Mouse (Mus musculus) hindbrain, embryonic 10.5 days (tissue): ENCODE measurements at regions not wholly inside any gene's neighbourhood (a gene's known extent, or its start where the extent isn't known, plus 50 kb on each side); places are given as distances from the start of the nearest gene placed in this dataset.

Source experiments
- DNase-seq: peaks from one replicate; pipeline ENCODE4 v3.0.0-alpha.2; 2017; ENCODE audit warnings: low spot score
- H3K27ac ChIP-seq: fragments of 300-500 bp; sonication (generic); 2 replicates; pipeline ENCODE4 v1.5.1; 2016; ENCODE audit warnings: mild to moderate bottlenecking, moderate library complexity
- H3K27me3 ChIP-seq: fragments of 300-500 bp; sonication (generic); 2 replicates; pipeline ENCODE4 v1.6.1; 2016; ENCODE audit warnings: mild to moderate bottlenecking; ENCODE audit not compliant: poor library complexity, insufficient read depth, severe bottlenecking
- H3K36me3 ChIP-seq: fragments of 300-500 bp; sonication (generic); 2 replicates; pipeline ENCODE4 v1.6.1; 2016; ENCODE audit warnings: mild to moderate bottlenecking, moderate library complexity
- H3K4me1 ChIP-seq: fragments of 300-500 bp; sonication (generic); replicated peaks from 2 replicates; pipeline ENCODE4 v1.6.1; 2016; ENCODE audit warnings: mild to moderate bottlenecking
- H3K4me3 ChIP-seq: fragments of 300-500 bp; sonication (generic); 2 replicates; pipeline ENCODE4 v1.5.1; 2016; ENCODE audit warnings: mild to moderate bottlenecking, moderate library complexity
- H3K9me3 ChIP-seq: fragments of 300-500 bp; sonication (generic); 2 replicates; pipeline ENCODE4 v1.6.1; 2016; ENCODE audit warnings: mild to moderate bottlenecking, moderate library complexity
- WGBS: fragments of 180-500 bp; shearing (Covaris S2); methylation state at CpG from one replicate; pipeline ENCODE4 v1.1.7; 2016; 5-methylcytosine and 5-hydroxymethylcytosine counted together

DNA sequence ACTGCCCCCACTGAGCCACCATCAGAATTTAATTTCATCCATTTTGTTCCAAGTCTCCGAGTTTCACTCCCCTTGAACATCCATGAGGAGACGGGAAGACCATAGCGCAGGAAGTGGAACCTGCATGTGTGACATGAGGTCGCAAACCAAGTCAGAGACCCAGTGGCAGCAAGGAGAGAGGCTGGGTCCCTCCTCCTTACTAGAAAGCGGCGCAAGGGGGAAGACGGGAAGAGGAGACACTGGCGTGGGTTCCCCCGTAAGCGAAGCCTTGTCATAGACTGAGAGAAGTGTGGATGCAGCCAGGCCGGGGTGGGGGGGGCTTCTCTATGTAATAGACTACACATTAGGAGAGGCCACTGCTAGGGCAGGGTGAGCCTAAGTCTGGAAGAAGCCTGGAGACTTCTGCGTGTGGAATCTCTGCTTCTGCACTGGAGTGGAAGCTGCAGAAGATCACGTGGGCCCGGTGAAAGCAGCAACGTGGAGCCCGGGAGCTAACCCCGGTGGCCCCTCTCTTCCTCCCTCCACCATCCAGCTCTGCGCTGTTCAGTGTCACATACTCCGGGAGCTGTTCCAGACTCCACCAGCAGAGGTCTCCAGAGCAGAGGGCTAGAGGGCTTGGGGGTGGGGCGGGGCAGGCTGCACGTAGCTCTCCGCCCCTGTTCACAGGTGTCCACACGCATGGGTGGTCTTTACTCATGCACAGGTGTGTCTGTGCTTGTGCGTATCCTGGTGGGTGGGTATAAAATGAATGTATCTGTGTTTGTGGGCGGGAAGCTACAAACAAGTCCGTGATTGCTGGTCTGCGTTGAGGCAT, 159.4 kb downstream of the Zfp36l2 start:
- Histone ChIP-seq H3K9me3 (peaks cover 12% of the 10 kb centered on the region; the same call in 1 of the 2 replicates), H3K27me3 (peaks cover 35% of the 10 kb centered on the region), H3K27ac (peak overlapping the region; percentile 81), H3K36me3 (no peaks in the 10 kb centered on the region), H3K4me1 (peaks cover 58% of the 10 kb centered on the region), H3K4me3 (peak overlapping the region; percentile 36)
- WGBS = 24% methylated on average over 27 of the region's 27 CpGs
- peak; percentile 91 for DNase-seq

GRCm38 (mm10) chr17:84027275-84027674, 160.5 kb downstream of the Zfp36l2 start:
- WGBS = 50% methylated on average over 9 of the region's 9 CpGs
- DNase-seq = no peak
- peaks cover 12% of the 10 kb centered on the region; the same call in 1 of the 2 replicates for H3K9me3 ChIP-seq
- H3K27ac ChIP-seq = 0 out of 2 replicates have a peak overlapping the region, but pooled peaks have one; percentile 71
- H3K4me3 ChIP-seq = no peak overlapping the region
- peaks cover 54% of the 10 kb centered on the region for H3K4me1 ChIP-seq
- H3K27me3 ChIP-seq = peaks cover 29% of the 10 kb centered on the region
- no peaks in the 10 kb centered on the region for H3K36me3 ChIP-seq

GRCm38 (mm10) chr17:84026110-84026509, 161.6 kb downstream of the Zfp36l2 start:
- H3K27me3 ChIP-seq = peaks cover 27% of the 10 kb centered on the region
- DNase-seq = peak; percentile 36
- peaks cover 12% of the 10 kb centered on the region; the same call in 1 of the 2 replicates for H3K9me3 ChIP-seq
- peaks cover 45% of the 10 kb centered on the region for H3K4me1 ChIP-seq
- H3K36me3 ChIP-seq = no peaks in the 10 kb centered on the region
- H3K27ac ChIP-seq = peak overlapping the region; percentile 71
- WGBS = 22% methylated on average over 9 of the region's 9 CpGs
- H3K4me3 ChIP-seq = no peak overlapping the region

GRCm38 (mm10) chr17:84022358-84022757, 165.4 kb downstream of the Zfp36l2 start:
- no peaks in the 10 kb centered on the region for H3K36me3 ChIP-seq
- no peak overlapping the region for H3K4me3 ChIP-seq
- DNase-seq = no peak
- H3K27ac ChIP-seq = no peak overlapping the region
- H3K4me1 ChIP-seq = peaks cover 19% of the 10 kb centered on the region
- peaks cover 10% of the 10 kb centered on the region; the same call in 1 of the 2 replicates for H3K9me3 ChIP-seq
- H3K27me3 ChIP-seq = peaks cover 13% of the 10 kb centered on the region; the same call in 1 of the 2 replicates
- 91% methylated on average over 7 of the region's 7 CpGs for WGBS

GRCm38 (mm10) chr17:84018817-84019216, 168.9 kb downstream of the Zfp36l2 start:
- H3K27ac ChIP-seq = no peak overlapping the region
- no peak overlapping the region for H3K4me3 ChIP-seq
- no peak for DNase-seq
- H3K36me3 ChIP-seq = no peaks in the 10 kb centered on the region
- peaks cover 3% of the 10 kb centered on the region; the same call in 1 of the 2 replicates for H3K9me3 ChIP-seq
- WGBS = 66% methylated on average over 1 of the region's 1 CpGs
- no peaks in the 10 kb centered on the region for H3K4me1 ChIP-seq
- no peaks in the 10 kb centered on the region for H3K27me3 ChIP-seq

GRCm38 (mm10) chr17:84017891-84018290, 169.9 kb downstream of the Zfp36l2 start:
- Histone ChIP-seq H3K27ac (no peak overlapping the region), H3K9me3 (no peaks in the 10 kb centered on the region), H3K36me3 (no peaks in the 10 kb centered on the region), H3K27me3 (no peaks in the 10 kb centered on the region), H3K4me3 (no peak overlapping the region), H3K4me1 (no peaks in the 10 kb centered on the region)
- no peak for DNase-seq
- 87% methylated on average over 4 of the region's 4 CpGs for WGBS

DNA sequence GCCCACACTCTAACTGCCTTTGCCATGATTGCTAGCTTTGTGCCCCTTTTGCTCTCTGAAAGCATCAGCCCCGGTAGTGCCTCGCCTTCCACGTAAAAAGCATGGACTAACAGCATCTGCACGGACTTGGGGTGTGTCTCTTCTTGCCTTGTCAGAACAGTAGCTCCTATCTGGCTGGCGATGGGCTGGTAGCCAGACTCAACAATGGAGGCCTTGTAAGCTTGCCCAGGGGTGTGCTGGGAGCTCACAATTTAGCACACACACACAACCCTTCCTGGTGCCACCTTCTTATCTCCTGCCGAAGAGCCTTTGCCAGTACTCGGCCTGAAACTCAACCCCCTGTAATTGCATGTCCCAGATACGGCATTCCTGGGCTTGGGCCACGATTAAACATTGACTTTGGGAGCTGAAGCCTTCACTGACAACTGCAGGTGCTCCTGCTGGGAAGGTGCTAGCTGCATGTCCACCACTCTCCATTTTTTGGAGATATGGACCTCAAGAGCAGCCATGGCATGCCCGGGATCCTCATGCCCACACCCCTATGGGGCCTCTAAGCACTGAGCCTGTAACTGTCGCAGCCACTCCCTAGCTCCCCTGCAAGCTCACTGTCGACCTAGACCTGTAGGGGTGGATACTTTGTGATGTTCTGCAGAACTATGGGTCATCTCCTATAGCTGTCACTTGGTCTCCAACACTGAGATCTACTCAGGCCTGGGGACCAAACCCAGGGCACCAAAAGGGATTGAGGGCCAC, 166.7 kb upstream of the Haao start:
- no peak overlapping the region for H3K27ac ChIP-seq
- 89% methylated on average over 12 of the region's 12 CpGs for WGBS
- no peak overlapping the region for H3K4me3 ChIP-seq
- no peaks in the 10 kb centered on the region for H3K36me3 ChIP-seq
- DNase-seq = no peak
- H3K4me1 ChIP-seq = peaks cover 12% of the 10 kb centered on the region
- no peaks in the 10 kb centered on the region for H3K27me3 ChIP-seq
- no peaks in the 10 kb centered on the region for H3K9me3 ChIP-seq

GRCm38 (mm10) chr17:84010492-84011060, 162.8 kb upstream of the Haao start:
- 88% methylated on average over 3 of the region's 3 CpGs for WGBS

DNA sequence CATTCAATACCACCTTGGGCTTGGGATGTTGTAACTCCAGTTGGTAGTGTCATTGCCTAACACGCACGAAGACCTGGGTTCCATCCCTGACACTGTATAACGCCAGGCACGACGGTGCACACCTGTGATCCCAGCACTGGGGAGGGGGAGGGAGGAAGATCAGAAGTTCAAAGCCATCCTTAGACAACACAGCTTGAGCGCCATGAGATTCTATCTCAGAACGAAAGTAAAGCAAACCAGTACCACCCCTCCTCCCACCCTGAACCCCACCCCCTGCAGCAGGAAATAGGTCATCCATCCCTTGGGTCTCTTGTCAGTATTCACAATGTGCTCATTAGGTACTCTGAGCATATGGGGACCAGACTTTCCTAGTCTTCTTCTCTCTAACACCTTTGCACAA, 162.2 kb upstream of the Haao start:
- Histone ChIP-seq H3K9me3 (no peaks in the 10 kb centered on the region), H3K27me3 (peaks cover 4% of the 10 kb centered on the region; the same call in 1 of the 2 replicates), H3K4me3 (no peak overlapping the region), H3K4me1 (peaks cover 26% of the 10 kb centered on the region), H3K36me3 (no peaks in the 10 kb centered on the region), H3K27ac (peak overlapping the region; percentile 79)
- WGBS = 88% methylated on average over 7 of the region's 7 CpGs
- no peak for DNase-seq

More at GRCm38 (mm10) chr17:84010492-84011060, 162.8 kb upstream of the Haao start:
- peaks cover 26% of the 10 kb centered on the region for H3K4me1 ChIP-seq
- no peaks in the 10 kb centered on the region for H3K36me3 ChIP-seq
- DNase-seq = no peak
- no peaks in the 10 kb centered on the region for H3K9me3 ChIP-seq
- peak overlapping the region; percentile 64 for H3K27ac ChIP-seq
- H3K27me3 ChIP-seq = no peaks in the 10 kb centered on the region
- H3K4me3 ChIP-seq = no peak overlapping the region

DNA sequence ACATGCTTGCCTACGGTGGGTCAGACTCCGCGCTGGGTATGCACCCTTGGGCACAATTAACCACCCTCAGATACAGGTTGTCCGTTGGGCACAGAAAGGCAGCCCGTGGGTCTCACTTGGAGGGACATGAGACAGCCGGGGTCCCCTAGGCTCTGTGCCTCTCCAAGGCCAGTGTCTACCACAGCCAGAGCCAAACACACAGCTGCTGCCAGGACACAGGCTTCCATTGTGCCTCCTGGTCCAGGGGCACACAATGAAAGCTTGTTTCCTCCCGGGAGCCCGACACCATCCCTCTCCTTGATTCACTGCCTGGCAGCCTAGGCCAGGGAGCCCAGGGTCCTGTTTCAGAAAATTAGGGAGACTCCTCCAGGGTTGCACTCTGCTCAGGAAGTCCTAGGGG, 161.4 kb upstream of the Haao start:
- 70% methylated on average over 8 of the region's 8 CpGs for WGBS
- Histone ChIP-seq H3K27me3 (peaks cover 8% of the 10 kb centered on the region; the same call in 1 of the 2 replicates), H3K9me3 (no peaks in the 10 kb centered on the region), H3K36me3 (no peaks in the 10 kb centered on the region), H3K4me3 (no peak overlapping the region), H3K4me1 (peaks cover 30% of the 10 kb centered on the region), H3K27ac (peak overlapping the region; percentile 79)
- peak; percentile 42 for DNase-seq

DNA sequence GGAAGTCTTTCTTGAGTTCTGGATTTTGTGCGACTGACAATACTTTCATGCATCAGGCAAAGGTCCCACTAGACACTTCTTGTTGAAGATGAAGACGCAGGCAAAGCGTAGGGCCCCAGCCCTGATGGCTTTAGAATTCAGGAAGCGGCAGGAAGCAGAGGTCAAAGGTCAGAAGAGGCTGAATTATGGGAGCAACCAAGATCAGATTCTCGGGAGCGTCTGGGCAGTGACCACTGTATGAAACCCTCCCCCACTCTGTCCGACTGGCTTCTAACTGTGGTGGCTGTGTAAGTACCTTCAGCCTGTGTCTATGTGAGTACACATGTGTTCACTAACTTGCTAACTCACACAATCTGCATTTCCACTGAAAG, 160.9 kb upstream of the Haao start:
- peak overlapping the region; percentile 79 for H3K27ac ChIP-seq
- no peak overlapping the region for H3K4me3 ChIP-seq

GRCm38 (mm10) chr17:84008035-84008681, 160.4 kb upstream of the Haao start:
- Histone ChIP-seq H3K27ac (0 out of 2 replicates have a peak overlapping the region, but pooled peaks have one; percentile 62), H3K27me3 (peaks cover 8% of the 10 kb centered on the region; the same call in 1 of the 2 replicates)

More for the DNA sequence above, 160.9 kb upstream of the Haao start:
- Histone ChIP-seq H3K36me3 (no peaks in the 10 kb centered on the region), H3K4me1 (peaks cover 35% of the 10 kb centered on the region), H3K27me3 (peaks cover 8% of the 10 kb centered on the region; the same call in 1 of the 2 replicates), H3K9me3 (no peaks in the 10 kb centered on the region)
- 36% methylated on average over 7 of the region's 7 CpGs for WGBS
- DNase-seq = peak; percentile 41

More at GRCm38 (mm10) chr17:84008035-84008681, 160.4 kb upstream of the Haao start:
- no peak for DNase-seq
- WGBS = 85% methylated on average over 12 of the region's 12 CpGs
- Histone ChIP-seq H3K9me3 (no peaks in the 10 kb centered on the region), H3K4me1 (peaks cover 36% of the 10 kb centered on the region), H3K36me3 (no peaks in the 10 kb centered on the region), H3K4me3 (no peak overlapping the region)
